Mouse (Mus musculus): ENCODE results near the gene A4gnt.
"Not testable (repeated sequence)": the region's sequence is repeated elsewhere in the genome, so short reads cannot be mapped to it uniquely, and the experiment has no call there.

Gene A4gnt

DNA sequence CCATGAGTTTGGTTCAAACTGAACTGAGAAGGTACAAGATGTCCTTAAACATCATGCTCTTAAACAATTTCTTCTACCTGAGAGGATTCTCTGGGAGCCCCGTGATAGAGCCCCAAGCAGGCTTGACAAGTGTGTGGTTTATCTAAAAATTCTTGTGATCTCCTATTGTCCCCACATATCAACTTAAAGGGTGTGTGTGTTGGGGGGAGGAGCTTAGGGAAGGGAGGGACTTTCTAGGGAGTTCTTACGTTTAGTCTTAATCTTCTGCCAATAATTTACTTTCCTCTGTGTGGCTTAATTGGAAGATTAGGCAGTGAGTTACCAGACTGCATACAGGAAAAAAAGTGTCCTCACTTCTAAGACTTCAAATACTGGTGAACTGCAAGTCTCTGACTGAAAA is at the start of gene A4gnt:
Gene A4gnt (plus strand): TSS at position 301 of the 400 bp plus-strand sequence.
- DNase-seq: no peak

- no peak for DNase-seq
Measured at GRCm38 (mm10) chr9:99563714-99564113, 48.6 kb upstream of the A4gnt start.

- peak; percentile 44 for DNase-seq
Measured at GRCm38 (mm10) chr9:99568023-99568346, 44.3 kb upstream of the A4gnt start.

DNA sequence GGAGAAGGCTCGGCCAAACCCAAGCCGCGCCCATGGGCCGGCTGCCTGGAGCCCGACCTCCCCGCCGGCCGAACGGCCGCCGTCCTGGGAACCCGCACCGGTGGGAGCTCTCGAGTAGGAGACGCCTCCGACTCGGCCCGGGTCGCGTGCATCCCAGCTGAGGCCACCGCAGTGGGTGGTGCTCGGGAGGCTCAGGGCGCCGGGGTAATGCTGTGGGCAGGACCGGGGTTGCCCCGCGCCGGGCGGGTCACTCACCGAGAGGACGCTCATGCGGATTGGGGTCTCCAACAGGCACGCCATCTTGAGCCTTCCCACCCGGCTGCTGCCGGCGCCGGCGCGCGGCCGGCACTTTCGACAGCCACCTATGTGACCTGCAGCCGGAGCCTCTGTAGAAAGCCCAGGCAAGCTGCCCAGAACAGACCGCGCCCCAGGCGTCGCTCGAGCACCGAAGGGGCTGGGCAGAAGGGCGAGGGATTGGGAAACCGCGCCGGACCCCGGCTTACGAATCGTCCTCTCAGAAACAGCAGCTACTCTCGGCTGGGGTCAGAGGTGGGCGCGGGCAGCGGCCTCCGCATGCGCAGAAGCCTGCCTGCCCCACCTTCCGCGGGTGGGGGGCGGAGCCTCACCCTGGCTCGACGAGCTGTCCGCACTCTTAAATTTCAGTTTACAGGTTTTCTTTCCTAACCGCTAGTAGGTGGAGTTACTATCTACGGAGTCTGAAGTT is 43.8 kb upstream of the A4gnt start, which contains the start of gene Armc8:
Gene Armc8 (minus strand): TSS at position 553 of the 724 bp plus-strand sequence.
- peak; percentile 88 for DNase-seq

DNA sequence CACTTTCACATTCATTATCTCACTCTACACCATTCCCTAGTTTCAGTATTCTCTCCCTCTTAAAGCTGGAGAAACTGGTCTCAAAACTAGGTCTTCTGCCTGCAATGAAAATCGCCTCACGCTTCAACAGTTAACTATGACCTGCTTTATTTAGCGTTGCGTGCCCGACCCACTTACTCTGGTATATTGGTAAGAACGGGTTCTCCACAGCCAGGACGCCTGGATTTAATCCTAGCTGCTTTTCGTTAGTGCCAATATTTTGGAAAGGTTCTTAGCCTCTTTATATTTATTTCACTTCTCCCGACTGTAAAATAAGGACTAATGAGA is 43.3 kb upstream of the A4gnt start:
- no peak for DNase-seq

GRCm38 (mm10) chr9:99575677-99576480 is 36.4 kb upstream of the A4gnt start, which contains the start of gene Dbr1:
Gene Dbr1, plus strand, starts transcription at chr9:99575799.
- DNase-seq: peak; percentile 92

DNA sequence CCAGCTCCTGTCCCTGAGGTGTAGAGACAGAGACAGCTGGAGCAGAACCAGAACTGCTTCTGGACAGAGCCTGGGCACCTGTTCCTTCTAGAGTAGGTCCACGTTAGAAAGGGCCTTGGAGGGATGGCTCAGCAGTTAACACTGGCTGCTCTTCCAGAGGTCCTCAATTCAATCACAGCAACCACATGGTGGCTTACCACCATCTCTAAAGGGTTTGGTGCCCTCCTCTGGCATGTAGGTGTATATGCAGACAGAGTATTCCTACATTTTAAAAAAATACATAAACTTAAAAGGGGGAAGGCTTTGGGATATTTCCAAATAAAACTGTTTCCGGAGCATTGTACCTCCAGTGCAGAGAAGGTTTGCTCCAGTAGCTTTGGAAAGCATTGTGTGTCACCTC is 31.6 kb upstream of the A4gnt start:
- DNase-seq: no peak

DNA sequence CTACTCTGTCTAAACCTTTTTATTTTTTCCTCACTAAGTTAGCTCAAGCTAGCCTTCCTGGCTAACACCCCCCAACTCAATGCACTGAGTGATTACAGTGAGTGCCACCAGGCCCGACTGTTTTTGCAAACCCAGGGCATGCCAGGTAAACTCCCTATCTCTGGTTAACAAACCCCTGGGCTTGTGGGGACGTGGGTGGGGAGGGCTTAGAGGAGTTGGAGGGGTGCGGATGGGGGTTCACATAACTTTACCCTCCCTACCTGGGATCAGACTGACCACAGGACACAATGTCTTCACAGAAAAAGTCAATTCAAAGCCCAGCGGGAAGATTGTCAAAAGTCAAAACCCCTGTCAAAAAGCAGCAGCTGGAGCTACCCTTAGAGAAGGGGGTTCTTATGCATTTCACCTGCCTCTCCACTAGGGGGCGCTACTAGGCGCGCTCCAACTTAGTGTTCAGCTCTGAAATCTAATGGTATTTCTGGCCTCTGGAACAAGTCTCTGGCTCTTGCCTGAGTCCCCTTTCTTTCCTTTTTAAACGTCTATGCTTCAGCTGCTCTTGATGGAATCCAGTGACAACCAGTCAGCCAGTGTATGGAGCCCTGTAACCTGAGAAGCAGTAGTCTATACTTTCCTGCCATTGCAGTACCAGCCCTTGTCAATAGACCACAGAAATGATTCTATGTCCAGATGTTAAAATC is 24.6 kb upstream of the A4gnt start:
- peak; percentile 18 for DNase-seq

DNA sequence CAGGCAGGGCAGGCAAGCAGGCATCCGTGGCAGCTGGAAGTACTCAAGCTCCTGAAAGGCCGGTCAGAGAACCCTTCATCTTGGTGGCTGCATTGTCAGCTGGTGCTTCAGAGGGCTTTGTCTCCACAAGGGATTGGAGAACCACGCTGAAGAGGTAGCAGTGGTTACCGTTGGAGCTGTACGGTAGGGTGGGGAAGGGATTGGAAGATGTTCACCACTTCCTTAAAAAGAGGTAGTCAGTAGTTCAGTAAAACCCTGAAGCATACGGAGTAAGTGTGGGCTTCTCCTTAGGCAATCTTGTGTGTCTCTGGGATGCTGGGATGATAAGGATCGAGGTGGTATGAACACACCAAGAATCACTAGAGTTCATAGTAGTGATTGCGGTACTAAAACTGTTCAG is 21.2 kb upstream of the A4gnt start:
- DNase-seq: no peak

- not testable (repeated sequence) for DNase-seq
Measured at GRCm38 (mm10) chr9:99599127-99599526, 13.2 kb upstream of the A4gnt start.

GRCm38 (mm10) chr9:99603566-99603965 is 8.7 kb upstream of the A4gnt start:
- DNase-seq: no peak

- DNase-seq: no peak
Measured at GRCm38 (mm10) chr9:99619688-99620087, 7.4 kb downstream of the A4gnt start.

- no peak for DNase-seq
Measured at GRCm38 (mm10) chr9:99620196-99620595, 7.9 kb downstream of the A4gnt start.

DNA sequence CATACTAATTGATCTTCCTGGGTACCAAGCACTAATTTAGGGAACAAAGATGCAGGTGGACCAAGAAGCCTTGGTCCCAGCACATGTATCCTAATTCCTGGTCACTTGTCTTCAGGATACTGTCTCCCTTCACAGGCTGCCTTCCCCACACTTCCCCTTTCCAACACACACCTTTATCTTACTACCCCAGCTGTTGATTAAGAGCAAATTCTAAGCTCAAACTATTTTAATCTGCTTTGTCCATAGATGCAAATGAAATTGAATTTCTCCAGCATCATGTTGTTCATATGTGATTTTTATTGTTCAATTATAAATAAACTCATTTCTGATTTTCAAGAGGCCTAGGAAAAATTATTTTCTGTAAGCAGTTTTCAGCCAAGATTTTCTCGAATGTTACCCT is 9.7 kb downstream of the A4gnt start:
- no peak for DNase-seq

DNA sequence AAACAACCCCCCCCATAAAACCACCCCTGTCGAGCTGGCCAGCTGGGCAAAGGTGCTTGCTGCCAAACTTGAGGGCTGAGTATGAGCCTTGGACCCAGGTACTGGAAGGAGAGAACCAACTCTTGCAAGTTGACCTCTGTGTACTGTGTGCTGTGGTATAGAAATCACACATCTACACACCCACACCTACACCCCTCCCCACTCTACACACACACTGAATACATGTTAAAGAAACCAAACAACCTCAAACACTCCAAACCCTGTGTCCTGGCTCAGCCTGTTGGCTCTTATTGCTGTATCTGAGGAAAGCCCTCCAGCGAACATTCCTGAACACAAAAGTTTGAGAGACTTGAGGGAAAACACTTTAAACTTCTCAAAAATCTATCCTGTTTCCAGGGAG is 10.7 kb downstream of the A4gnt start:
- DNase-seq: no peak

- no peak for DNase-seq
Measured at GRCm38 (mm10) chr9:99624117-99624516, 11.8 kb downstream of the A4gnt start.

GRCm38 (mm10) chr9:99628581-99628980 is 16.3 kb downstream of the A4gnt start:
- no peak for DNase-seq

- DNase-seq: peak; percentile 71
Measured at GRCm38 (mm10) chr9:99629281-99630011, 17.1 kb downstream of the A4gnt start, which contains the start of gene Dzip1l. Gene Dzip1l, plus strand, starts transcription at chr9:99629496.

GRCm38 (mm10) chr9:99630071-99630470 is 17.8 kb downstream of the A4gnt start:
- DNase-seq: no peak

DNA sequence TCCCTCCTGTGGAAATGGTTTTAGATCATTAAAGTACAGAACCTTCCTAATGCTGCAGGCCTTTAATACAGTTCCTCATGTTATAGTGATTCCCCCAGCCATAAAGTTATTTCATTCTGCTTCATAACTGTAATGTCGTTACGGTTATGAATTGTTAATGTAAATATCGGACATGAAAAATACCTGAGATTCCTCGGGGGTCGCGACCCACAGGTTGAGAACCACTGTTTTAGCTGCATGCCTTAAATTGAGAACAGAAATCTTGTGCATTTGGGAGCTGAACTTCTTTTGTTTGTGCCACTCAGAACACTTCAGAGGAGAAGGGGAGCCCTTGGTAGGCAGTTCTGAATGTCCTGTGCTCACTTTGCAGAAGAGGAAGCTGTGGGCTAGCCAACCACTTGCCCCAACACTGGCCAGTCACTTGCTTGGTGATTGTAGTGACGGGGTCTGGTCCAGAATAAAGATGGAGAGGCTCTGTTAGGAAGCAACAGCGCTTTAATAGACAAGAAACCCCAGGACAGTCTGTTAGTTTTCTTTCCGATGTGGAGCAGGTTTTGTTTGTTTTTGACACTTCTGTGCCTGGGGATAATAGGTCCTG is 18.3 kb downstream of the A4gnt start:
- no peak for DNase-seq

DNA sequence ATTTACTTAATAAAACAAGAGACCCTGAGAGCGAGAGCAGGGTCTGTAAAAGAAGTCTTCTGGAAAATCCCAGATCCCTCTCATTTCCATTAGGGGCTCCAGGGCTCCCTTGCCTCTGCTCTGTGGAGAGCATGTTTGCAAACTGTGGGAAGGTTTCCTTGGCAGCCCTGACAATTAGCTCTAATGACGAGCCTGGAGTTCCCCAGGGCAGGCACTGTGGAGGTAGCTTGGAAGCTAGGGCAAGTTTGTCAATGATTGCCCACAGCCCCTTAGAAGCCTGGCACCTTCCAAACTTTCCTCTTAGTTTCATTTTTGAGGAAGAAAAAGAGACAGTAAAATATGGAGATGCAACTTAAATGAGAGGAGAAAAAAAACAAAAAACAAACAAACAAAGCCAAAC is 19.5 kb downstream of the A4gnt start:
- no peak for DNase-seq

DNA sequence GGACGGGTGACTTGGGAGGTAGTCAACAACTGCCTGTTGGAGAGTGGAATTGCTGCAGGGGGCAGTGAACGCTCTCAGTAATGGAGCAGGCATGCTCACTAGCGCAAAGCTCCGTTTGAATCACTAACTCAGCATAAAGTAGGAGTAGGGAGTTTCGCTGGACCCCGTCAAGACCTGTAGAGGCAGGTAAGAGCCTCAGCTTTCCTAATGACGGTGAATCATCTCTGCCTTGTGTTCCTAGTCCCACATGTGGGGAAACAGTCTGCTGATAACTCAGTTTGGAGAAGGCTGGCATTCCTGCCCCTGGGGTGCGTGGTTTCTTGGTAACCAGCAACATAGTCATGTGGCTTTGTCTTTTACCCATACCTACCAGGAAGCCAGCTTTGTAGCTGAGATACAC is 20.0 kb downstream of the A4gnt start:
- DNase-seq: no peak

GRCm38 (mm10) chr9:99636776-99637175 is 24.5 kb downstream of the A4gnt start:
- DNase-seq: no peak
